Mouse (Mus musculus) retina, postnatal 7 days (tissue): Measurements from ENCODE around the gene Adcyap1r1.

Experiments
- DNase-seq: peaks from one replicate; pipeline ENCODE4 v3.0.0-alpha.2; 2012; ENCODE audit warnings: low read depth, low spot score

Adcyap1r1 gene

GRCm38 (mm10) chr6:55448976-55449678, 2.7 kb upstream of the Adcyap1r1 start:
- DNase-seq: no peak

GRCm38 (mm10) chr6:55452381-55452780, 603 bp downstream of the Adcyap1r1 start:
- no peak for DNase-seq

- no peak for DNase-seq
These were observed 1.8 kb downstream of the Adcyap1r1 start for GRCm38 (mm10) chr6:55453548-55453947.

GRCm38 (mm10) chr6:55455641-55456040, 3.9 kb downstream of the Adcyap1r1 start:
- DNase-seq: no peak

DNA sequence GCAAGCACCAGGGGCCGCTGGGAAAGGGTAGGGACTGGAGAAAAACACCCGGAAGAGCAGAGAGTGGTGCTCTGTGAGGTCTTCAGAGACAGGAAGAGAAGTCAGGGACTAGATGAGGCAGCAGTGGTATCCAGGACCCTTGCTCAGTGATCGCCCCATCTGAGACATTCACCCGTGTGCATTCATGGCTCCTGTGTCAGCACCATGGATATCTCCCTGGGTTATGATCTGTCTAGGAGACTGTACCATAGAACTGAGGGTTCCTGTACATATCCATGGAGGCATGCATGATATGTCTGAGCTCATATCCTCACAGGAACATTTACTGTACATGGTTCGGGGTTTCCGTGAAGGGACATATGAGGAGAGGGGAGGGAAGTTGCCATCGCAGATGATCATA, 5.9 kb downstream of the Adcyap1r1 start:
- DNase-seq: no peak

DNA sequence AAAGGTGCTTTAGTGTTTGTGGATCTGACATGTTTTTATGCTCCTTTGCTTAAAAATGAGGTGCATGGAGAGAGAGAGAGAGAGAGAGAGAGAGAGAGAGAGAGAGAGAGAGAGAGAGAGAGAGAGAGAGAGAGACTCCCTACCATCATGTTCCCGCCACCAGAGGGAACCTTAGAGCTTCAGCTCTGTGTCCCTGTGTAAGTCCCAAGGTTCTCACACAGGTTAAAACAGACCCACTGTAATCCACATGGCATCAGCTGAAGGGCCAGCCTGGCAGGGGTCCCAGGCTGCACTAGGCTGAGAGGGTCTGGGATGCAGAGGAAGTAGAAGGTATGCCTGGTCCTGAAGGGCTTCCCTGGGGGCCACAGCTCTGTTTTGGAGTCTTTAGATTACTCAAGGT, 6.4 kb downstream of the Adcyap1r1 start:
- no peak for DNase-seq

DNA sequence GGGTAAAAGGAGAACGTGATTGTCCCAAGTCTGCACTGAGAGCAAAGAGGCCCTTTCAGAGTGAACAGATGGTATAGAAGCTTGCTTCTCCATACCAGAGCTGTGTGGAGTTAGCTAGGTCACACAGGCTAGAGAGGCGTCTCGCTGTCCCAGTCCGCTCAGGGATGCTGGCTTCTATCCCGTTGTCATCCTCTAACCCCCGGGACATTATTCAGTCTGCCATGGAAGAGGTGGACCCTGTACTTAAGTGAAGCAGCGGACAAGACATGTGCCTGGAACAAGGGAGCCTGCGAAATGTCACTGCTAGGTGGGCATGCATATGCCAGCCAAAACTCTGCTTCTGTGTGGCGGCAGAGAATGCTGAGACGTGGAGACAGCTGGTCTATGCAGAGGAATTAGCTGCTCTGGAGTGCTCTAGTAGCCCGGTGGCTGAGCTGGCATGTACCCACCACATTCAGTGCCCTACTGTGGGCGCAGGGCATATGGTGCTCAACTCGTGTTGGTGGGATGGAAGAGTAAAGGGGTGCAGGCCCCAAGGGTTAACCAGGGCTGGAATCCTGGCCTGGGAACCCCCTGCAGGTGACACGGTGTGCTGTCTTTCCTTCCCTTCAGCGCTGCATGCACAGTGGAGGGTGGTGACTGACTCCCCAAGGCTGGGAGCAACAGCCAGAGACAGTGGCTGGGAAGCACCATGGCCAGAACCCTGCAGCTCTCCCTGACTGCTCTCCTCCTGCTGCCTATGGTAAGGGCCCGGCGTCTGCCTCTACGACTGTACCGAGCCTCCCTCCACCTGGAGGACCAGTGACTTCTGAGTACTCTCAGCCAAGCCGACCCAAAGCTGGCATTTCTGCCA, 8.0 kb downstream of the Adcyap1r1 start:
- no peak for DNase-seq

DNA sequence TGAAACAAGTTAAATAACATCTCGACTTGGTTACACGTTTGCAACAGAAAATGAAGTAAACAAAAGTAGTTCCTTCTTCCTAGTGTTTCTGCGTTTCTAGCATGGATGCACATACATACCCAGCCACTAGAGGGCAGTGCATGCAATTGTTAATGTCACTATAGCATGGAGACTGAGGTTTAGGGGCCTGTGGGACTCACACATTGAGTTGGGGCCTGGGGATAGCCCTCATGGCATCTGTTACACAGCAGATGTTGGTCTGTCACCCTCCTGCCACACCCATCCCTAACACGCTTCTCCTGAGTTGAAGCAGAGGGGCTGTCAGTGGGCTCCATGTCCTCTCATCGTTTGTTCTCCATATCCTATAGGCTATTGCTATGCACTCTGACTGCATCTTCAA, 9.4 kb downstream of the Adcyap1r1 start:
- no peak for DNase-seq

DNA sequence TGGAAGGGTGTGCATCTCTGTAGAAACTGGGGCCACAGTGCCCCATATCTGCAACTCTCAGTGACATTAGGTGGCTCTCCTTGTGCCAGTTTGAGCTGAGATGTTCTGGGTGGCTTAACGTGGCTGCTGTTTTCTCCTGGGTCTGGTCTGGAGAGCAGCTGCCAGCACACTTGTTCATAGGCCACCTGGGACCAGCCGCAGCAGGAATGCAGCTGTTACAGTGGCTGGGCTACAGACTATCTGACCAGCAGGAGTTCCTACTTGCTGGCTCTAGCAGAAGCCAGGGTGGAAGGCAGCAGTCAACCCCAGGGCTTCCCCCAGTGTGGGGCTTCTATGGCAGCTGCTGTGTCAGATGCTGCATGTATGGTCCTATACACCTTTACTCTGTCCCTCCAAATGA, 9.9 kb downstream of the Adcyap1r1 start:
- no peak for DNase-seq

- no peak for DNase-seq
These were observed 10.6 kb downstream of the Adcyap1r1 start for GRCm38 (mm10) chr6:55462394-55462793.

DNA sequence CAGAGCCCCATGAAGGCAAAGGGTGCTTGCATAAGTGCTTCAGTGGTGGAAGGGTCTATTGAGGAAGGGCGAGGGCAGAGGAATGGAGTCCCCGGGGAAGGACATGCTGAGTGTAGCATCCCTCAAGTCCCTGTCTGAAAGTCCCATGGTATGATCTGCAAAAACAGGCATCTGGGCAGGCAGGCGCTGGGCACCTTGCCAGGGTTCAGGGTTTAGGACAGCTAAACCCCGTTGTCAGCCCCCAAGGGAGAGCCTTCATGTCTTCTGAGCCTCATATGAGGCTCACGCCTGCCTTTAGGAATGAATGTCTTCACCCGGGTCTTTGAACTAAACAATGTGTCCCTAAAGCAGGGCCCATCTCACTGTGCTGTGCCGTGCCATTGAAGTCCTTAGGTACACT, 12.2 kb downstream of the Adcyap1r1 start:
- no peak for DNase-seq

DNA sequence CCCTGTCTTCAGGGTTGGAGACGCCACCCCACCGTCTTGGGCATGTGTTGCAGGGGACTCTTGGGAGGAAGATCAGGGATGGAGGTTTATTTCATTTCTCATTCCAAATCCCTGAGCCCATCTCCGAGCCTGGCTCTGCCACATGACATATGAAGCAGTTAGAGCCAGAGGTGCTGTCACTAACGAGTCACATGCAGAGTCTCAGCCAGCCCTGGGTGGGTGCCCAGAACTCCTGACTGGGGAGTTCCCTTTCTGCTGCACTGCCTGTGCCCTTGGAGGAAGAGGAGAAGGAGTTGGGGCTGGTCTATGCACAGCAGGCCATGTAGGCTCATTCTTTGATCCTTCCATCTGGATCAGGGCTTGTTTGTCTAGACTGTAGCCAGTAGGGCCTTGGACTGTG, 13.5 kb downstream of the Adcyap1r1 start:
- no peak for DNase-seq

GRCm38 (mm10) chr6:55466301-55466761, 14.6 kb downstream of the Adcyap1r1 start:
- DNase-seq: no peak

DNA sequence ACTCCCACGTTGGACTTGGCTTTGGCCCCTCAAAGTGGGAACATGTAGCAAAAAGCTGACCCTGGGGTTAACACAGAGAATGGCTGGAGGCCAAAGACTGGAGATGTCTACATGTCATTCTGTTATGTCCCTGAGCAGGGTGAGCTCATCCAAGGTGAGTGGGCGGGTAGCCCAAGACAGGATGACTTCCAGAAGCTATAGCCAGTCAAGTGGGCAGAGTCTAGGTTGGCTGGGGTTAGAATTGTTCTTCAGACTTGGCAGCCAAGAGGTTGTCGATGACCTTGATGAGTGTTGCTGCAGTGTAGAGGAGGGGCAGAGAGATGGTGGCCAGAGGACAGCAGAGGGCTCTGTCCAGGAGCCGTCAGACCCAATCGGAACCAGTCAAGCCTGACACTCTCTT, 18.9 kb downstream of the Adcyap1r1 start:
- no peak for DNase-seq

GRCm38 (mm10) chr6:55472381-55472780, 20.6 kb downstream of the Adcyap1r1 start:
- DNase-seq: no peak

GRCm38 (mm10) chr6:55480988-55481387, 29.2 kb downstream of the Adcyap1r1 start:
- DNase-seq: no peak

DNA sequence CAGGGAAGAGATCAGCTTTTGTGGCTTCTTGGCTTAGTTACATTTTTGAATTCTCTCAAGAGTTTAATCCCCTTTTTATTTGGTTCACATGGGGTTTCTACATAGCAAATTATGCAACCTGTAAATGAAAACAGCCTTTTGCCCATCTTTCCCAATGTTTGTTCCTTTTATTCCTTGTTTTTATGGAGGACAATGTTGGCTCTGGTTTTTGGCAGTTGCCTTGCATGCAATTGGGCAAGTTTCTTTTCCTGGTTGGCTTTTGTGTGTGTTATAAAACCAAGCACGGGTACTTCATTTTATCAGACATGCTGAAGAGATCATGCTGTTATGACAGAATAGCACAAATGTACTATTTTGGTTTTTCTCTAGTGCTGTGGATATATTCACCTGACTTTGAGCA, 30.7 kb downstream of the Adcyap1r1 start:
- DNase-seq: no peak

DNA sequence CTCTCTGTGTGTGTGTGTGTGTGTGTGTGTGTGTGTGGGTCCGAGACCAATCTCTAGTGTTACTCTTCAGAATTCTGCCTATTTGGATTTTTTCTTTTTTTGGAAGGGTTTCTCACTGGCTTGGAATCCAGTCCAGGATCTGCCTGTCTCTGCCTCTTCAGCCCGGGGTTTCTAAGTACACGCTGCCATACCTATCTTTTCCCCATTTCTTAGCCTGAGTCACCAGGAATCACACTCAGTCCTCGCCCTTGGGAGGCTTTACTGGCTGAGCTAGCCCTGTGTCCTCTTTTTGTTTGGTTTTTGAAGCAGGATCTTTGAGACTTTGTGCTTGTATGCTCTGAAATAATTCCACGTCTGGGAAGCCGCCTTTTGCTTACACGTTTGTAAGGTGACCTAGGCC, 31.6 kb downstream of the Adcyap1r1 start:
- no peak for DNase-seq

- DNase-seq: no peak
These were observed 32.4 kb downstream of the Adcyap1r1 start for GRCm38 (mm10) chr6:55484224-55484623.

- DNase-seq: no peak
These were observed 33.4 kb downstream of the Adcyap1r1 start for GRCm38 (mm10) chr6:55485216-55485615.

DNA sequence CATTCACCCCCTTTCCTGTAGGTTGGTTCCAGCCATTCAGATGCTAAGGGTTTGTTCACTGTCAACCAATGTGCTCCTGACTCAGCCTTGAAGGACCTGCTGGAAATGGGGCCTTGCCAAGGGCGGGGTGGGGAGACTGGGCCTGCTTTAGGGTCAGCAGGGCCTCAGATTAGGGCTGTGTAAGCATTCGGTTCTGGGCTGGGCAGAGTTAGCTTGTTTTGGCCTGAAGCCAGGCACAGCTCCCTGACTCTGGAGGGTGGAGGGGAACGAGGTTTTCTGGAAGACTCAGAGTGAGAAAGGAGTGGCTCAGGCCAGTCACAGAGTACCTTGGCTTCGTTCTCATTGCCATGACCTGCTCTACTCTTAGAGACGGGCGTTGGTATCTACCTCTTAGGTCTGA, 35.9 kb downstream of the Adcyap1r1 start:
- no peak for DNase-seq

DNA sequence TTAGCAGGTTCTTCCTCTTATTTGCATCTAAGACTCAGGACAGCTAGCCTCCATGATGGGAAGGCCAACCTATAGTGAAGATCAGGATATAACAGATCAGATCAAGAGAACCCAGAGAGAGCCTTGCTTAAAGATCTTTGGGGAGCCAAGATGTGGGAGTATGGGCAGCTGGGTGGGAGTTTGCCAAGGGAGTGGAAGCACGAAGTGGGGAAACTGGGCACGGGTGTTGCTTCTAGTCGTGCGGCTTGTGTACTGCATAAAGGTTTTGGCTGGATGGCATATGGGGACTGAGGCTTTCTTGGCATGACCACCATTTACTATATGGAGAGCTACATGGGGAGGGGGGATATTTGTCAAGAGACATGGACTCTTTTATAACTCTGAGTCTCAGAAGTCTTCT, 44.4 kb downstream of the Adcyap1r1 start:
- no peak for DNase-seq

DNA sequence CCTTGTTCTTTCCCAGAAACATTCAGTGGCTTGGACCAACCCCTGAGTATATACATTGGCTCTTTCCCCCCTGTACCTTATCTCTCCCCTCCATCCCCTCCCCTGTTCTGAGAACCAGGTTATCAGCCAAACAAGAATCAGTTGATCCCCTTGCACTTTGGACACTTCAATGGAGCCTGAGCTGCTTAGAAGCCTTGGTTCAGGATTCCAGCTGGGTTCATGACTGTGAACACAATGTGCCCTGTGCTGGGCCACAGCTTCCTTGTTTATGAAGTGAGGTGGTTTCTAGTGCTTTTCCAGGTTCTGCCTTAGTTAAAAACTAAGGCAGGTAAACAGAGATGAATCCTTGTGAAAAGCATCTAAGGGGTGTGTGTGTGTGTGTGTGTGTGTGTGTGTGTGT, 47.0 kb downstream of the Adcyap1r1 start:
- DNase-seq: no peak
